Mouse (Mus musculus) heart, adult 2 months (tissue): ENCODE data around the gene Ak9.

Source experiments
- CTCF ChIP-seq: fragments of 200-600 bp; IDR thresholded peaks from 2 replicates; pipeline ENCODE4 v1.8.1; 2022; ENCODE audit warnings: antibody characterized with exemption, mild to moderate bottlenecking, moderate library complexity
- POLR2A ChIP-seq: fragments of 200-500 bp; IDR thresholded peaks from 2 replicates; pipeline ENCODE4 v1.6.1; 2011; ENCODE audit warnings: mild to moderate bottlenecking, low read depth, low read length, control low read depth; ENCODE audit not compliant: insufficient read depth

DNA sequence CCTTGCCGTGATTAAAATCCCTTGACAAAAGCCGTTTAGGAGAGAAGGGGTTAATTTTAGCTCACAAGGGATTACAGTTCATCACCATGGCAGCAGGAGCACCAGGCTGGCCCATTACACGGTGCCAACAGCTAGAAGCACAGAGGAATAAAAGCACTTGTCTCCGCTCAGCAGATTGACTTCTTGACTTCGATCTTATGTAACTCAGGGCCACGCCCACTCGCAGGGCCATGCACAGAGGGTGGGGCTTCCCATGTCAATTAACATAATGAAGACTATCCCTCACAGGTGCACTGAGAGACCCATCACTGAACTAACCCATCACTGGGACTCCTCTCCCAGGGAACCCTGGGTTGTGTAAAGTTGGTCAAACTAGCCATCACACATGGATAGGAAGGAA lies 8.6 kb upstream of the Ak9 start:
- no peak for TF ChIP-seq POLR2A
- TF ChIP-seq CTCF: no peak
